Mouse (Mus musculus) hindbrain, postnatal 0 days (tissue): ENCODE results near the gene Pf4. TPM values are rescaled to one million over a fixed set of nuclear protein-coding genes. Genes with fewer than 3 reads are reported as not detected.

Source experiments
- ATAC-seq: fragments of 200-750 bp; cut with Nextera tagmentation; 2 replicates; pipeline ENCODE4 v1.8.0; 2017; ENCODE audit warnings: mild to moderate bottlenecking, moderate TSS enrichment, moderate library complexity
- DNase-seq: peaks from one replicate; pipeline ENCODE4 v3.0.0-alpha.2; 2015; ENCODE audit warnings: low spot score
- H3K27ac ChIP-seq: fragments of 300-500 bp; sonication (generic); 2 replicates; pipeline ENCODE4 v1.5.1; 2014; ENCODE audit warnings: mild to moderate bottlenecking
- H3K27me3 ChIP-seq: fragments of 300-500 bp; sonication (generic); 2 replicates; pipeline ENCODE4 v1.6.1; 2014; ENCODE audit warnings: low read length, mixed read lengths; ENCODE audit not compliant: insufficient read depth
- H3K36me3 ChIP-seq: fragments of 300-500 bp; sonication (generic); 2 replicates; pipeline ENCODE4 v1.6.1; 2014; ENCODE audit warnings: low read length, mixed read lengths; ENCODE audit not compliant: insufficient read depth
- H3K4me1 ChIP-seq: fragments of 300-500 bp; sonication (generic); 2 replicates; pipeline ENCODE4 v1.6.1; 2014; ENCODE audit warnings: antibody characterized with exemption, low read length, mixed read lengths; ENCODE audit not compliant: insufficient read depth
- H3K4me2 ChIP-seq: fragments of 300-500 bp; sonication (generic); 2 replicates; pipeline ENCODE4 v1.6.1; 2014; ENCODE audit warnings: low read depth, mild to moderate bottlenecking, low read length, moderate library complexity, mixed read lengths
- H3K4me3 ChIP-seq: fragments of 300-500 bp; sonication (generic); 2 replicates; pipeline ENCODE4 v1.5.1; 2014; ENCODE audit warnings: low read length
- H3K9ac ChIP-seq: fragments of 300-500 bp; sonication (generic); replicated peaks from 2 replicates; pipeline ENCODE4 v1.6.1; 2014; ENCODE audit warnings: mild to moderate bottlenecking, low read length, moderate library complexity, mixed read lengths
- H3K9me3 ChIP-seq: fragments of 300-500 bp; sonication (generic); 2 replicates; pipeline ENCODE4 v1.6.1; 2016; ENCODE audit warnings: low read length, mixed read lengths
- CTCF ChIP-seq: IDR thresholded peaks from 2 replicates; pipeline ENCODE4 v1.5.1; 2016; ENCODE audit warnings: antibody characterized with exemption, control low read depth, low read depth
- WGBS: fragments of 180-500 bp; shearing (Covaris S2); extraction: QIAGEN DNeasy Blood & Tissue Kit; methylation state at CpG from one replicate; pipeline ENCODE4 v1.1.7; 2014; 5-methylcytosine and 5-hydroxymethylcytosine counted together
- polyA plus RNA-seq: library from polyadenylated mRNA; unstranded; fragments of >200 nt; fragmentation: Nextera tagmentation; extraction: Ambion mirVana; gene quantifications from 2 replicates; pipeline ENCODE4 v1.2.1, GENCODE M21; 2015
- total RNA-seq: library from RNA; depleted of rRNA; stranded (reverse); fragments of >200 nt; gene quantifications from 2 replicates; pipeline ENCODE4 v1.2.3, GENCODE M21; 2014; rRNA removed

Gene Pf4
- total RNA-seq (20.3 and 32.5 TPM in 2 replicates), polyA plus RNA-seq (59.5 and 75.7 TPM in 2 replicates)

DNA sequence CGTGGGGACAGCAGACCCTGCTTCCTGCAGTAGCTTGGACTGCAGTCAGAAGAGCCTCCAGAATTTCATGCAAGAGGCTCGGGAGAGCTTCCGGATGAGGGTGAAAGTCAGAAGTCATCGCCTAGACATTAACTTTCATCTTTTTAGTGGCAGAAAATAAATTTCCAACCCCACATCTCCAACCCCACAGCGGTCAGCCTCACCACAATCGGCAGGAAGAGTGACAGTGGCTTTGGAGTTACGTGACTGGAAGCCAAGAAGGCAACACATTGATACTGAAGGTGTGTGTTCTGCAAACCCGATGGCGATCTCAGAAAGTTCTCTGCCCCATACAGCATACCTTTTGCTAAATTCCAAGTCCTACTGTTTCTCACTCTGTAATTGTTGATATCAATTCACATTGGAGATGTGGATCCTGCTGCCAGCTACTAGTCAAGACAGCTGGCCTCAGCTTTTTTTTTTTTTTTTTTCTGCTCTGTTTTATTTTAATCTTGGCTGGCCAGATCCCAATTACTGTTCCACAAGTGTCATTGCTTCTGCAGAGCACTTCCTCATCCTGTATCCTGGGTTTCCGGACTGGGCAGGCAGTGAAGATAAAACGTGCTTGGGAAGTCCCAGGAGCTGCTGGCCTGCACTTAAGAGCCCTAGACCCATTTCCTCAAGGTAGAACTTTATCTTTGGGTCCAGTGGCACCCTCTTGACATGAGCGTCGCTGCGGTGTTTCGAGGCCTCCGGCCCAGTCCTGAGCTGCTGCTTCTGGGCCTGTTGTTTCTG lies at the start of gene Pf4:
TSS of gene Pf4 (plus strand) at position 556 of the 774 bp plus-strand sequence.
- no peak for TF ChIP-seq CTCF
- no peak within 1 kb of the TSS for H3K9ac ChIP-seq
- no peaks in the 10 kb centered on the region for H3K9me3 ChIP-seq
- DNase-seq (no peak), ATAC-seq (no peak)
- H3K4me2 ChIP-seq = no peak within 1 kb of the TSS
- no peak within 1 kb of the TSS for H3K4me3 ChIP-seq
- WGBS = 89% methylated on average over 16 of the region's 16 CpGs
- no peaks in the 10 kb centered on the region for H3K36me3 ChIP-seq
- no peak within 1 kb of the TSS for H3K27ac ChIP-seq
- H3K4me1 ChIP-seq = no peaks in the 10 kb centered on the region
- no peaks in the 10 kb centered on the region for H3K27me3 ChIP-seq

DNA sequence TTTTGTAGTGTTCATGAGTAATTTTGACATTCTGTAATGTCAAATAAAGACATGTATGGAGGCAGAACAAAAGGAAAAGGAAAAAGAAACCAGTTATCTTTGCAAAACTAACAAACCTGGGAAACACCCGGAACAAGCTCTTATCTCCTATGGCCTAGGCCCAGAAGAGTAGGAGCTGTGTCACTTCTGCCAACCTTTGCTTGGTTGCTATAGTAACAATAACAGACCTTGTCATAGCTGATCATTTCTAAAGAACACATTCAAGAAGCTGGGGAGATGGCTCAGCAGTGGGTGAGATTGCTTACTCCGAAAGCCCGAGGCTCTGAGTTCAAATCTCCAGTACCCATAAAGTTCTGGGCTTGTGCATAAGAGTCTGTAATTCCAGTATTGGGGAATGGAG lies 49.6 kb upstream of the Pf4 start:
- Histone ChIP-seq H3K4me2 (no peak overlapping the region), H3K9me3 (peaks cover 3% of the 10 kb centered on the region; the same call in 1 of the 2 replicates), H3K4me3 (no peak overlapping the region), H3K9ac (no peak overlapping the region), H3K36me3 (no peaks in the 10 kb centered on the region), H3K4me1 (no peaks in the 10 kb centered on the region), H3K27ac (no peak overlapping the region), H3K27me3 (no peaks in the 10 kb centered on the region)
- DNase-seq (no peak), ATAC-seq (no peak)
- TF ChIP-seq CTCF = no peak
- 89% methylated on average over 3 of the region's 3 CpGs for WGBS

DNA sequence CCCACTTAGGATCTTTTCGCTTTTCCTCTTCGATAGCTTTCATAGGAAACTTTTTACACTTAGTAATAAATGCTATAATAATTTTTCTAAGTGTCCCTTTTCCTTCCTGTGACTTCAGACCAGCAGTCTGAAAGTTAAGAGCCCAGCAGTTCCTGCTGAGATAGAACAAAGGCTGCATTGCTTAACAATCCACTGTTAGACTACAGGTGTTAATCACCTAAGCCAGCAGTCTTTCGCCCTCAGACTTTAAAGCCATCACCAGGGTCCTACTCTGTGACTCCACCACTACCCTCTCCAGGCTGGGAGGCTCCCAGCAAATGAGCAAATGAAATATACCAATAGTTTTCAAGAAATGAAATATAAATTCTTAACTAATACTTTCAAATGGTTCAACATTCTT lies 44.0 kb upstream of the Pf4 start:
- no peaks in the 10 kb centered on the region for H3K4me1 ChIP-seq
- no peaks in the 10 kb centered on the region for H3K36me3 ChIP-seq
- peaks cover 3% of the 10 kb centered on the region; the same call in 1 of the 2 replicates for H3K9me3 ChIP-seq
- no peak overlapping the region for H3K4me3 ChIP-seq
- no peaks in the 10 kb centered on the region for H3K27me3 ChIP-seq
- TF ChIP-seq CTCF = no peak
- ATAC-seq (no peak), DNase-seq (no peak)
- 72% methylated on average over 3 of the region's 3 CpGs for WGBS
- no peak overlapping the region for H3K27ac ChIP-seq
- no peak overlapping the region for H3K4me2 ChIP-seq
- no peak overlapping the region for H3K9ac ChIP-seq

DNA sequence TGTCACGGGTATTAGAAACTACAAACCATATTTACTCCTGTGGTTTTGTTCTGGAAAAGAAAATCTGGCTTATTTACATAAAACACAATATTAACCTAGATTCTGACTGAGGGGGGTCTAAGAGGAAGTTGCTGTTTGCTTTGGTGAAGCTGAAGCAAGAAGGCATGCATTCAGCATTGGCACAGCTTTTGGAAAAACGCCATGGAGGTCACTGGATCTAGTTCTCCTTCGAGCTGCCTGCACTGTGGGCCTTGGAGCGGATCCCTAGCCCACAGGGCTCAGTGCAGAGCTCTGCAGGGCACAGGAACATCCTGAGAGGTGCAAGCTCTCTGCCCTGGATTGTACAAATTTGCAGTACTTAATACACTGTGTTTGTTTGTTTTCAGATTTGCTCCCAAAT lies 40.8 kb upstream of the Pf4 start:
- Histone ChIP-seq H3K27me3 (no peaks in the 10 kb centered on the region), H3K9ac (no peak overlapping the region), H3K4me3 (no peak overlapping the region), H3K36me3 (no peaks in the 10 kb centered on the region), H3K4me1 (no peaks in the 10 kb centered on the region), H3K4me2 (no peak overlapping the region), H3K27ac (no peak overlapping the region), H3K9me3 (peaks cover 3% of the 10 kb centered on the region; the same call in 1 of the 2 replicates)
- 45% methylated on average over 4 of the region's 4 CpGs for WGBS
- no peak for ATAC-seq
- DNase-seq = peak; percentile 37
- TF ChIP-seq CTCF = no peak

DNA sequence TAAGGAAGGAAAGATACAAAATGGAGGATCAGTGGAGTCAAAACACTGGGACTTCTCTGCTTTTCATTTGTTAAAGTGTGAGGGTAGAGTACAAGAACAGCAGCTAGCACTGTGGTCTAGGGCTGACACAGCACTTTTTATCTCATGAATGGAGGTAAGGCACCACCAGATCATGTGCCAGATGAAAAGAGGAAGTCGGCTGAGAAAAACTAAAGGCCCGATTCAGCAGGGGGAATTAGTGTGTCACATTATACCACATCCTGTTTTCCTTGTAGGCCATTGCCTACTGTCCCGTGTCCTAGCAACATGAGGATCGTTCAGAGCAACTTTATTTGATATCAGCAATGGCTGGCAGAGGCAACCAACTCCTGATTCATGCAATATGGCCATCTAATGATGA lies 30.2 kb upstream of the Pf4 start:
- H3K4me3 ChIP-seq = no peak overlapping the region
- H3K4me1 ChIP-seq = no peaks in the 10 kb centered on the region
- ATAC-seq (no peak), DNase-seq (no peak)
- H3K9me3 ChIP-seq = no peaks in the 10 kb centered on the region
- no peak overlapping the region for H3K27ac ChIP-seq
- no peaks in the 10 kb centered on the region for H3K27me3 ChIP-seq
- no peak overlapping the region for H3K9ac ChIP-seq
- no peak overlapping the region for H3K4me2 ChIP-seq
- 54% methylated on average over 4 of the region's 4 CpGs for WGBS
- TF ChIP-seq CTCF = no peak
- H3K36me3 ChIP-seq = no peaks in the 10 kb centered on the region

DNA sequence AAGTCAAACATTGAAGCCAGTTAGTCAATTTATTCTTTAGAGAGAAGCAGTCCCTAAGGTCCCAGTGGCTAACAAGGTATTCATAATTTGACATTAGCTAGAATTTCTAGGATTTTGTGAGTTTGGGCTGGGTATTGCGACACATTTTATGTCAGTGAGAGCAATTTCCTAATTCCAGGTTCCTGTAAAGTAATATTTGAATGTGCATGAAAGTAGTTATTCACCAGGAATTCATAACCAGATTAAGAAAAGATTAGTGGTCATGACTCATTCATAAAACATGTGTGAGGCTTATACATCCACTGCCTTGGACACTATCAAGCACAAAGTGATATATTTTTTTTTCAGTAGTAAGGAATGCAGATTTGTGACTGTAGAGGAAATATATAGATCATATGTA lies 18.3 kb upstream of the Pf4 start:
- H3K36me3 ChIP-seq = no peaks in the 10 kb centered on the region
- ATAC-seq (no peak), DNase-seq (no peak)
- H3K4me2 ChIP-seq = no peak overlapping the region
- H3K9me3 ChIP-seq = no peaks in the 10 kb centered on the region
- no peak overlapping the region for H3K4me3 ChIP-seq
- no peak overlapping the region for H3K27ac ChIP-seq
- no peak overlapping the region for H3K9ac ChIP-seq
- no peaks in the 10 kb centered on the region for H3K27me3 ChIP-seq
- no peak for TF ChIP-seq CTCF
- no peaks in the 10 kb centered on the region for H3K4me1 ChIP-seq
- WGBS = 83% methylated on average over 1 of the region's 1 CpGs

DNA sequence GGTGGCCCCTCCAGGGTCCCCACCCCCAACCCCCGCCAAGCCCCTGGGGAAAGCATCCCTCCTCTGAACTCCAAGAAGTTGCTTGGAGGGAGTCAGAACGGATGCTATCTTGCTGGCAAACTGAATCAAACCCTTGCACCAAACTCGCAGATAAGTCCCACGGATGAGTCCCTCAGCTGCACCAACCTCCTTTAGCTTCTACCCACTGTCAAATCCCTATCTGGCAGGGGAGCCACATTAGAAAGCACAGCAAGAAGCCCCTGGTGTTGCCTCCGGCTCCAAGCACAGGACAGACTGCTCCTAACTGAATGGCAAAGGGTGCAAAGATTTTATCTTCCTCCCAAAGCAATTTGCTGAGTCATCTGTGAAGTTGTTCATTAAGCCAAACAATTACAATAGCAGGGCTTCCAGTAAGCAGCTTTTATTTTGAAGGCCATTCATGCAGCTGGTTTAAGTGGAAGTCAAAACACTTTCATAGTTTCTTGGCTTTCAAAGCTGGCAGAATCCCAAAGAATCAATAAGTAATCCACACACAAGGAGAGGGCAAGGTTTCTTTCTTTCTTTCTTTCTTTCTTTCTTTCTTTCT lies 14.1 kb upstream of the Pf4 start:
- Histone ChIP-seq H3K27ac (no peak overlapping the region), H3K27me3 (no peaks in the 10 kb centered on the region), H3K9me3 (no peaks in the 10 kb centered on the region), H3K4me2 (no peak overlapping the region), H3K4me3 (no peak overlapping the region), H3K36me3 (no peaks in the 10 kb centered on the region), H3K4me1 (no peaks in the 10 kb centered on the region), H3K9ac (no peak overlapping the region)
- no peak for TF ChIP-seq CTCF
- DNase-seq = peak; percentile 38
- 41% methylated on average over 5 of the region's 5 CpGs for WGBS
- 0 out of 2 replicates have a peak, but pooled peaks have one; percentile 12 for ATAC-seq
